Mouse (Mus musculus): ENCODE results near the gene Ucp3. TPM values are rescaled to one million over a fixed set of nuclear protein-coding genes. Genes with fewer than 3 reads are reported as not detected.

Ucp3 gene
- polyA plus RNA-seq, 1 experiment from 2014 or later = not detected

DNA sequence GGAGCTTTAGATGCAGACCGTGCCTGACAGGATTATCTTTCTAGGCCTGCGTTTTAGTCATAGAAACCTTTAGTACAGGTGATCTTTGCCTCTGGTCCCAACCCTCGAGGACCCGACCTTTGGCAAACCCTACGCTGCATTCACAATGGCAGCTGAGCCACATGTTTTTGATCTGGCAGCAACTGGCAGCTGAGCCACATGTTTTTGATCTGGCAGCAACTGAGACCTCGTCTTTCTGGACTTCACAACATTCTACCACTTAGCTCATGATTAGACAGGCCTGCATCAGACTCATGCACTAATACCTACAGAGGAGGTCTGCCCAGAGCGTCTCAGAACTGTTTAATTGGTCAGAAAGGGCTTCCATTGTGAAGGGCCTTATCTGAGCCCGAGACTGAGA lies 22.3 kb downstream of the Ucp3 start:
- H3K9me3 ChIP-seq = no peaks in the 10 kb centered on the region
- peak overlapping the region; percentile 55; the same call in 1 of the 2 replicates for H3K27ac ChIP-seq (replicated peaks)
- H3K9ac ChIP-seq (replicated peaks) = no peak overlapping the region
- peak overlapping the region; percentile 35 for H3K4me2 ChIP-seq (replicated peaks)
- H3K4me3 ChIP-seq = no peak overlapping the region
- peaks cover 8% of the 10 kb centered on the region; the same call in 1 of the 2 replicates for H3K36me3 ChIP-seq
- WGBS = 36% methylated on average over 8 of the region's 8 CpGs
- no peak for ATAC-seq (ENCODE audit: low FRiP score, low read depth)
- peaks cover 37% of the 10 kb centered on the region for H3K4me1 ChIP-seq
- peaks cover 29% of the 10 kb centered on the region for H3K27me3 ChIP-seq

- ATAC-seq (ENCODE audit: low FRiP score, low read depth) = peak; percentile 42
- H3K27ac ChIP-seq (replicated peaks) = peak overlapping the region; percentile 55
- H3K36me3 ChIP-seq = peaks cover 8% of the 10 kb centered on the region; the same call in 1 of the 2 replicates
- peaks cover 37% of the 10 kb centered on the region for H3K4me1 ChIP-seq
- no peak overlapping the region for H3K9ac ChIP-seq (replicated peaks)
- WGBS = 28% methylated on average over 11 of the region's 11 CpGs
- H3K4me3 ChIP-seq = no peak overlapping the region
- peak overlapping the region; percentile 35 for H3K4me2 ChIP-seq (replicated peaks)
- no peaks in the 10 kb centered on the region for H3K9me3 ChIP-seq
- peaks cover 29% of the 10 kb centered on the region for H3K27me3 ChIP-seq
Observed at GRCm38 (mm10) chr7:100495581-100496251, 22.9 kb downstream of the Ucp3 start.

GRCm38 (mm10) chr7:100496371-100496770 lies 23.6 kb downstream of the Ucp3 start:
- H3K4me2 ChIP-seq (replicated peaks) = peak overlapping the region; percentile 35; the same call in 1 of the 2 replicates
- H3K36me3 ChIP-seq = peaks cover 8% of the 10 kb centered on the region; the same call in 1 of the 2 replicates
- H3K27me3 ChIP-seq = peaks cover 29% of the 10 kb centered on the region
- no peak overlapping the region for H3K4me3 ChIP-seq
- no peak for ATAC-seq (ENCODE audit: low FRiP score, low read depth)
- no peak overlapping the region for H3K9ac ChIP-seq (replicated peaks)
- 80% methylated on average over 6 of the region's 6 CpGs for WGBS
- H3K9me3 ChIP-seq = no peaks in the 10 kb centered on the region
- peaks cover 37% of the 10 kb centered on the region for H3K4me1 ChIP-seq
- peak overlapping the region; percentile 55 for H3K27ac ChIP-seq (replicated peaks)

- ATAC-seq (ENCODE audit: low FRiP score, low read depth) = no peak
- peaks cover 37% of the 10 kb centered on the region for H3K4me1 ChIP-seq
- no peak overlapping the region for H3K9ac ChIP-seq (replicated peaks)
- H3K9me3 ChIP-seq = no peaks in the 10 kb centered on the region
- H3K36me3 ChIP-seq = peaks cover 8% of the 10 kb centered on the region; the same call in 1 of the 2 replicates
- H3K4me2 ChIP-seq (replicated peaks) = no peak overlapping the region
- WGBS = 99% methylated on average over 9 of the region's 9 CpGs
- no peak overlapping the region for H3K4me3 ChIP-seq
- H3K27ac ChIP-seq (replicated peaks) = no peak overlapping the region
- peaks cover 28% of the 10 kb centered on the region for H3K27me3 ChIP-seq
Observed at GRCm38 (mm10) chr7:100496791-100497190, 24.0 kb downstream of the Ucp3 start.

- Histone ChIP-seq H3K27ac (replicated peaks) (no peak overlapping the region), H3K36me3 (peaks cover 8% of the 10 kb centered on the region; the same call in 1 of the 2 replicates), H3K4me2 (replicated peaks) (no peak overlapping the region), H3K27me3 (peaks cover 22% of the 10 kb centered on the region), H3K4me1 (peaks cover 35% of the 10 kb centered on the region), H3K4me3 (no peak overlapping the region), H3K9ac (replicated peaks) (no peak overlapping the region), H3K9me3 (no peaks in the 10 kb centered on the region)
- ATAC-seq (ENCODE audit: low FRiP score, low read depth) = no peak
- 81% methylated on average over 4 of the region's 4 CpGs for WGBS
Observed at GRCm38 (mm10) chr7:100497402-100497801, 24.6 kb downstream of the Ucp3 start.

DNA sequence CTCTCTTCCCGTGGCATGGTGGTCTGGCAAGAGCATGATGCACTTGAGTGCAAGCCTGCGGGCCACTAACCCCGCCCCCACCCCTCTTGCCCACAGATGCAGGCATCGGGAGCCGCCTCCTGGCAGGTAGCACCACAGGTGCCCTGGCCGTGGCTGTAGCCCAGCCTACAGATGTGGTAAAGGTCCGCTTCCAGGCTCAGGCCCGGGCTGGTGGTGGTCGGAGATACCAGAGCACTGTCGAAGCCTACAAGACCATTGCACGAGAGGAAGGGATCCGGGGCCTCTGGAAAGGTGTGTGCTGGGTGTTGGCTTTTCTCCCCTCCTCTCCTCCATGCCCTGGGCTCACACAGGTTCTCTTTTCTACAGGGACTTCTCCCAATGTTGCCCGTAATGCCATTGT lies 25.2 kb downstream of the Ucp3 start:
- Histone ChIP-seq H3K4me1 (peaks cover 29% of the 10 kb centered on the region), H3K36me3 (peaks cover 8% of the 10 kb centered on the region; the same call in 1 of the 2 replicates), H3K9ac (replicated peaks) (no peak overlapping the region), H3K9me3 (no peaks in the 10 kb centered on the region), H3K27me3 (peaks cover 17% of the 10 kb centered on the region), H3K27ac (replicated peaks) (no peak overlapping the region), H3K4me3 (no peak overlapping the region), H3K4me2 (replicated peaks) (no peak overlapping the region)
- WGBS = 95% methylated on average over 13 of the region's 13 CpGs
- no peak for ATAC-seq (ENCODE audit: low FRiP score, low read depth)

- peaks cover 8% of the 10 kb centered on the region; the same call in 1 of the 2 replicates for H3K36me3 ChIP-seq
- no peak overlapping the region for H3K4me2 ChIP-seq (replicated peaks)
- ATAC-seq (ENCODE audit: low FRiP score, low read depth) = no peak
- H3K9me3 ChIP-seq = no peaks in the 10 kb centered on the region
- no peak overlapping the region for H3K9ac ChIP-seq (replicated peaks)
- no peak overlapping the region for H3K4me3 ChIP-seq
- H3K27me3 ChIP-seq = peaks cover 2% of the 10 kb centered on the region; the same call in 1 of the 2 replicates
- peaks cover 15% of the 10 kb centered on the region for H3K4me1 ChIP-seq
- H3K27ac ChIP-seq (replicated peaks) = no peak overlapping the region
Observed at GRCm38 (mm10) chr7:100499465-100499864, 26.7 kb downstream of the Ucp3 start.

- Histone ChIP-seq H3K4me2 (replicated peaks) (no peak overlapping the region), H3K27ac (replicated peaks) (no peak overlapping the region), H3K9ac (replicated peaks) (no peak overlapping the region), H3K4me1 (peaks cover 9% of the 10 kb centered on the region), H3K36me3 (peaks cover 8% of the 10 kb centered on the region; the same call in 1 of the 2 replicates), H3K4me3 (no peak overlapping the region), H3K27me3 (no peaks in the 10 kb centered on the region), H3K9me3 (no peaks in the 10 kb centered on the region)
- 73% methylated on average over 16 of the region's 16 CpGs for WGBS
- ATAC-seq (ENCODE audit: low FRiP score, low read depth) = no peak
Observed at GRCm38 (mm10) chr7:100500276-100500977, 27.6 kb downstream of the Ucp3 start.

- ATAC-seq (ENCODE audit: low FRiP score, low read depth) = no peak
- H3K27ac ChIP-seq (replicated peaks) = no peak overlapping the region
- H3K36me3 ChIP-seq = peaks cover 8% of the 10 kb centered on the region; the same call in 1 of the 2 replicates
- no peak overlapping the region for H3K4me3 ChIP-seq
- no peaks in the 10 kb centered on the region for H3K9me3 ChIP-seq
- H3K27me3 ChIP-seq = no peaks in the 10 kb centered on the region
- no peak overlapping the region for H3K9ac ChIP-seq (replicated peaks)
- H3K4me1 ChIP-seq = 0 out of 2 replicates have a peak, but pooled peaks cover under 1% of the 10 kb centered on the region
- 74% methylated on average over 6 of the region's 6 CpGs for WGBS
- no peak overlapping the region for H3K4me2 ChIP-seq (replicated peaks)
Observed at GRCm38 (mm10) chr7:100501027-100501843, 28.4 kb downstream of the Ucp3 start.

DNA sequence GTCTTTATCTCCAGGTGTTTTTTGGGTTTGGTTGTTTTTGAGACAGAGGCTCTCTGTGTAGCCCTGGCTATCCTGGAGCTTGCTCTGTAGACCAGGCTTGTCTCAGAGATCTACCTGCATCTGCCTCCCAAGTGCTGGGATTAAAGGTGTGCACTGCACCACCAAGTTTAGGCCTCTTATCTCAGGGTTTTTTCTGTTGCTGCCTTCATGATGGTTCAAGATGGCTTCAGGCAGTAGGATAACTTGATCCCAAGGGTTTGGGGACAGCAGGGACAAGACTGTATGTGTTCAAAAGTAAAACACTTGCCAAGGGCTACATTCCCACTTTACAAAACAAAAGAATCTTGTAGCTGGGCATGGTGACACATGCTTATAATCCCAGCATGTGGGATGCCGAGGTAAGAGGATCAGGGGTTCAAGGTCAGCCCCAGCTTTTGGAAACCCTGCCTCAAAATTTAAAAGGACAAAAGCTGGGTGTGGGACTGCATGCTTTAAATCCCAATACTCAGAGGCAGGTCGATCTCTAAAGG lies 29.1 kb downstream of the Ucp3 start:
- Histone ChIP-seq H3K27ac (replicated peaks) (no peak overlapping the region), H3K9ac (replicated peaks) (no peak overlapping the region), H3K4me3 (no peak overlapping the region), H3K27me3 (no peaks in the 10 kb centered on the region), H3K9me3 (no peaks in the 10 kb centered on the region), H3K4me1 (no peaks in the 10 kb centered on the region), H3K4me2 (replicated peaks) (no peak overlapping the region), H3K36me3 (peaks cover 8% of the 10 kb centered on the region; the same call in 1 of the 2 replicates)
- 66% methylated on average over 2 of the region's 2 CpGs for WGBS
- no peak for ATAC-seq (ENCODE audit: low FRiP score, low read depth)

- Histone ChIP-seq H3K27me3 (no peaks in the 10 kb centered on the region), H3K4me3 (no peak overlapping the region), H3K4me2 (replicated peaks) (no peak overlapping the region), H3K36me3 (peaks cover 8% of the 10 kb centered on the region; the same call in 1 of the 2 replicates), H3K4me1 (no peaks in the 10 kb centered on the region), H3K9ac (replicated peaks) (no peak overlapping the region), H3K9me3 (no peaks in the 10 kb centered on the region), H3K27ac (replicated peaks) (no peak overlapping the region)
- WGBS = 83% methylated on average over 7 of the region's 7 CpGs
- no peak for ATAC-seq (ENCODE audit: low FRiP score, low read depth)
Observed at GRCm38 (mm10) chr7:100502374-100502922, 29.7 kb downstream of the Ucp3 start.

All from midbrain, embryonic 12.5 days (tissue).